Mouse (Mus musculus): ENCODE data around the gene Hist2h2ab. TPM values are rescaled to one million over a fixed set of nuclear protein-coding genes. Genes with fewer than 3 reads are reported as not detected.

Gene Hist2h2ab
- polyA plus RNA-seq, 1 experiment from 2014 or later, result 0.73 TPM

DNA sequence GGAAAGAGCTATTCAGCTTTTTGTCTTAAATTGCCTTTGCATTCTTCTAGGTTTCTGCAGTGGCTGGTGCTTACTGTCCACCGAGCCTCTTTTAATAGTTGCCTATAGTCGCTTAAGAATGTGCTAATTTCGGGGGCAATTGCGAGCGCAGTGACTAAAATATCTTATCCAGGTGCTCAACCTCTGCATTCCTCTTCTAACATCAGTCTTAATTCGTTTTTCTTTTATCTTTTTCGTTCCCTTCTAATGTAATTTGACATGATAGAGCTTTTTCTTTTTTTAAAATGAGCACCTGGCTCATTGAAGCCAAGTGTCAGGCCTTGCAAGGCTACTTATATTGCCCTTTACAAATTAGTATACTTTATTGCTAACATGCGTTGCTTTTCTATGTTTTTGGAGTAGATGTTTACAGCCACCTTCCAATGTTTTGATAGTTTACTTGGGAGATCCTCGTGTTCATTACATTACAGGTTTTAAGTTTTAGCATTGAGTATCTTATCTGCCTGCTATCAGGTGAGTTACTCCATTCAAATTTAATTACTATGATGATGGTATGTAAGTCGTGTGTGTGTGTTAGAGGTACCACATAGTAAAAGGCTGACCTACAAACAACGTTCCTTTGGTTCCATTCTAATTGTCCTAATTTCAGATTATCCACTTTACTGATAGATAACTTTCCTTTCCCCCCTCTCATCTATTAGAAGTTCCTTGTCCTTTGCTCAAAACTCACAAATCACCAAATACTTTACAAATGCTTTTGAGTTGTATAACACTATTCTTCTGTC lies 27.9 kb downstream of the Hist2h2ab start:
- peak overlapping the region; percentile 80 for H3K9ac ChIP-seq (ENCODE audit: low read depth, low read length)
- 3% methylated on average over 11 of the region's 11 CpGs for WGBS (ENCODE audit: insufficient replicate concordance)
- H3K4me3 ChIP-seq (ENCODE audit: low read depth, low read length), result peak overlapping the region; percentile 69
- peaks cover 36% of the 10 kb centered on the region for H3K4me1 ChIP-seq (ENCODE audit: control insufficient read depth, low read depth, low read length)
- peak overlapping the region; percentile 49 for H3K4me2 ChIP-seq (ENCODE audit: low read depth, low read length)
- H3K9me3 ChIP-seq (replicated peaks; ENCODE audit: control insufficient read depth, low read length), result no peaks in the 10 kb centered on the region
- no peaks in the 10 kb centered on the region for H3K36me3 ChIP-seq (ENCODE audit: control insufficient read depth, insufficient read depth)
- peak overlapping the region; percentile 95 for H3K27ac ChIP-seq (ENCODE audit: low read length)
- H3K27me3 ChIP-seq (ENCODE audit: control insufficient read depth, insufficient read depth, low read depth, low read length), result no peaks in the 10 kb centered on the region
- no peak for ATAC-seq (ENCODE audit: low read depth)

DNA sequence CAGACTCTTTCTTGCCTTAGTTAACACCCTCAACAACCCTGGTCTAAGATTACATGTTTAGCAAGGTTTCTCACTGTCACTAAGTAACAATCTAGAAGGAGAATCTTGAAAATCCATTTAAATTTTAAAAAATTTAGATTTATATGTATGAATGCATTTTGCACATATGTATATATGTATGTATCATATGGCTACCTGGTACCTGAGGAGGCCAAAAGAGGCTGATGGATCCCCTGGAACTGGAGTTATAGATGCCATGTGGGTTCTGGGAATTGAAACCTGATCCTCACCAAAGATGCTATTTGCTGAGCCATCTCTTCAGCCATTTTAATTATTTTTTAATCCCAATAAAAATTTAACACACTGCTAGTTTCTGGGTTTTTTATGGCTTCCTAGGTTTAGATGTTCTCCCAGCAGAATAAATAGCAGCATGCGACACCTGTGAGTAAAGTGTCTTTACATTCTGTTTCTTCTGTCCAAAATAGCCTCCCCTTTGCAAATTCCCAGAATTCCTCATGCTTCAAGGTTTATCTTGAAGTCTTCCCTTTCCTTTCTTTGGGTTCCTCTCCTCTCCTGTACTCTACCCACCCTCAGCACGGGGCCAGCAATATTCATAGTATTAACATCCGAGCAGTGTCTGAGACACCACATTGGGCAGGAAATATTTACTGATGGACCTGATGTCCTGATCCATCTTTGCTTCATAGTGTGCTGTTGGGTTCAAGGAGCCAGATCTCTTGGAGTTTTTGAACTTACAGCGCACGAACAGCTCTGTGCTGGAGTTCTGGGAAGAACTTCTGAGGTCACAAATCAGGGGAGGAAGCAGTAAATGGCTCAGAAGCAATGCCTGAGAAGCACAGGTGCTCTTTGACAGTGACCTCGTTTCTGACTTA lies 28.7 kb downstream of the Hist2h2ab start:
- Histone ChIP-seq H3K27ac (ENCODE audit: low read length) (peak overlapping the region; percentile 95), H3K4me2 (ENCODE audit: low read depth, low read length) (peak overlapping the region; percentile 49), H3K9me3 (replicated peaks; ENCODE audit: control insufficient read depth, low read length) (no peaks in the 10 kb centered on the region), H3K27me3 (ENCODE audit: control insufficient read depth, insufficient read depth, low read depth, low read length) (no peaks in the 10 kb centered on the region), H3K9ac (ENCODE audit: low read depth, low read length) (peak overlapping the region; percentile 80), H3K36me3 (ENCODE audit: control insufficient read depth, insufficient read depth) (no peaks in the 10 kb centered on the region), H3K4me3 (ENCODE audit: low read depth, low read length) (peak overlapping the region; percentile 69), H3K4me1 (ENCODE audit: control insufficient read depth, low read depth, low read length) (peaks cover 34% of the 10 kb centered on the region)
- no peak for ATAC-seq (ENCODE audit: low read depth)
- WGBS (ENCODE audit: insufficient replicate concordance), result 45% methylated on average over 6 of the region's 6 CpGs

DNA sequence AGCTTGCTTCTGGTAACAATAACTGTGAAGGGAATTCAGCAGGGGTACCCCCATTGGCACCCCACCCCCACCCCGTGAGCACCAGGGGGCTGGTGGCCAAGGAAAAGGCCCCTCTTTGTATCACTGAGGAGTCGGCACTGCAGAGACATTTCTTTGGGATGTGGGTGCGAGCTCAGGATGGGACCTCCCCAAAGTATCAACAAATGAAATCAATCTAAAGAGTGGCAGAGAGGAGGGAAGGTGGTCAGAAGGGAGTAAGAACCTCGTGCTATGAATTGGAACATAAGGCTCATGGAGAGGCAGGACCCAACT lies 29.3 kb downstream of the Hist2h2ab start:
- Histone ChIP-seq H3K36me3 (ENCODE audit: control insufficient read depth, insufficient read depth) (no peaks in the 10 kb centered on the region), H3K4me2 (ENCODE audit: low read depth, low read length) (peak overlapping the region; percentile 49), H3K9me3 (replicated peaks; ENCODE audit: control insufficient read depth, low read length) (no peaks in the 10 kb centered on the region), H3K4me3 (ENCODE audit: low read depth, low read length) (peak overlapping the region; percentile 69), H3K27me3 (ENCODE audit: control insufficient read depth, insufficient read depth, low read depth, low read length) (no peaks in the 10 kb centered on the region), H3K27ac (ENCODE audit: low read length) (peak overlapping the region; percentile 95), H3K4me1 (ENCODE audit: control insufficient read depth, low read depth, low read length) (peaks cover 34% of the 10 kb centered on the region), H3K9ac (ENCODE audit: low read depth, low read length) (peak overlapping the region; percentile 80)
- no peak for ATAC-seq (ENCODE audit: low read depth)
- 64% methylated on average over 4 of the region's 4 CpGs for WGBS (ENCODE audit: insufficient replicate concordance)

DNA sequence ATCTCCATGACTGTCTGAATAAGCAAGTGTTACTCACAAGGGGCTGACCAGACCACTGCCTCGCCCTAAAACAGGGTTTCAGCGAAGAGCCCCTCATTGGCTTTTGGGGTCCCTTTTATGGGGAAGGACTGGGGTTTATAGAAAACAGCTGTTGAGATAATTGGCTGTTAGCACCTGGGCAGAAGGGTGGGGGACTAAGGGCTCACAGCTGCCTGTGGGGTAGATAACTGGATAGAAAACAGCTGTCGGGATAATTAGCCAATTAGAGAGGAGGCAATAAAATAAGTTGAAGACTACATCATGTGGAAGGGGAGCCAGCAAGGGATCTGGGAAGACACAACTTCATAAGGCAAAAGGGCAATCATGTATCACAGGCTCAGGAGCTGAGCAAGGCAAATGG lies 31.2 kb downstream of the Hist2h2ab start:
- 55% methylated on average over 3 of the region's 3 CpGs for WGBS (ENCODE audit: insufficient replicate concordance)
- peak overlapping the region; percentile 77 for H3K27ac ChIP-seq (ENCODE audit: low read length)
- H3K4me1 ChIP-seq (ENCODE audit: control insufficient read depth, low read depth, low read length), result peaks cover 45% of the 10 kb centered on the region
- ATAC-seq (ENCODE audit: low read depth), result no peak
- peak overlapping the region; percentile 33; the same call in 1 of the 2 replicates for H3K9ac ChIP-seq (ENCODE audit: low read depth, low read length)
- H3K4me2 ChIP-seq (ENCODE audit: low read depth, low read length), result peak overlapping the region; percentile 16; the same call in 1 of the 2 replicates
- H3K27me3 ChIP-seq (ENCODE audit: control insufficient read depth, insufficient read depth, low read depth, low read length), result no peaks in the 10 kb centered on the region
- peak overlapping the region; percentile 17 for H3K4me3 ChIP-seq (ENCODE audit: low read depth, low read length)
- no peaks in the 10 kb centered on the region for H3K36me3 ChIP-seq (ENCODE audit: control insufficient read depth, insufficient read depth)
- no peaks in the 10 kb centered on the region for H3K9me3 ChIP-seq (replicated peaks; ENCODE audit: control insufficient read depth, low read length)

DNA sequence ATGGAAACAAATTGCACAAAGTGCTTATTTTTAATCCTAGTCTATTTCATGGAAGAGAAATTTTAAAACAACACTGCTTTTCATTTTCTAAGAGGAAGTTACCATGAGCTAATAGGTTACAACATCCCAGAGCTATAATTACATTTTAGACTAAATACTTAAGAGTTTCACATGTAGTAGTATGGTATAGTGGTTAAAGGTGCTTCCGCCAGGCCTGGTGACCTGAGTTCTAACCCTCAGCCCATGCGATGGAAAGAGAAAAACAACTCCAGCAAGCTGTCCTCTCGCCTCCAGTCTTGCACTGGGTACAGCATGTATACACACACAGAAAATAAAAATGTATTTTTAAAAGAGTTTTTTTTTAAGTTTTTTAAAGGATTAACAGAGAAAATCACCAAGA lies 32.1 kb downstream of the Hist2h2ab start:
- no peak overlapping the region for H3K9ac ChIP-seq (ENCODE audit: low read depth, low read length)
- no peaks in the 10 kb centered on the region for H3K36me3 ChIP-seq (ENCODE audit: control insufficient read depth, insufficient read depth)
- no peak overlapping the region for H3K4me2 ChIP-seq (ENCODE audit: low read depth, low read length)
- no peak overlapping the region for H3K4me3 ChIP-seq (ENCODE audit: low read depth, low read length)
- 78% methylated on average over 3 of the region's 3 CpGs for WGBS (ENCODE audit: insufficient replicate concordance)
- no peak for ATAC-seq (ENCODE audit: low read depth)
- H3K4me1 ChIP-seq (ENCODE audit: control insufficient read depth, low read depth, low read length), result peaks cover 50% of the 10 kb centered on the region
- no peaks in the 10 kb centered on the region for H3K27me3 ChIP-seq (ENCODE audit: control insufficient read depth, insufficient read depth, low read depth, low read length)
- H3K27ac ChIP-seq (ENCODE audit: low read length), result peak overlapping the region; percentile 26; the same call in 1 of the 2 replicates
- no peaks in the 10 kb centered on the region for H3K9me3 ChIP-seq (replicated peaks; ENCODE audit: control insufficient read depth, low read length)

DNA sequence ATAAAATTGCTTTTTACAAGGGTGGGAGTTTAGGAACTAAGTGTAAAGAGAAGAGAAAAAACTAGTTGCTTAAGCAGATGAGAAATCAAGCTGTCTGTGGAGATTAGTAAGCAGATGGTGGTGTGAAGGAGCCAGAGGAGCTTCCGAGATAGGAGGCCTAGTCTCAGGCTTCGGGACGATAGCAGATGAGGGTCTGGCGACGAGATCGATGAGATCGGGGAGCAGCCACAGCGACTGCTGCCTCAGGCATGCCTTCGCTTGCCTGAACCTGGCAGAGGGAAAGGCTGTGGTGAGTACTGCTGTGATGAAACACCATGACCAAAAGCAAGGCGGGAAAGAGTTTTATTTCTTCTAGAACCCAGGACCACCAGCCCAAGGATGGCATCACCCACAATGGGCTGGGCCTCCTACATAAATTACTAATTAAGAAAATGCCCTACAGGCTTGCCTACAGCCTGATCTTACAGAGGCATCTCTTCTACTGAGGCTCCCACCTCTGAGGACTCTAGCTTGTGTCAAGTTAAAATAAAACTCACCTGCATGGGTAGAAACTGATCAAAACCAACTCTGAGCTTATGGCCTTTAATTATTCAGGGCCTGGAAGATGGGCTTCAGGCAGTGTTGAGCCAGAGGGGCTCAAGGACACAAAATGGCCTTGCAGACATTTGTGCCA lies 35.2 kb downstream of the Hist2h2ab start:
- H3K4me1 ChIP-seq (ENCODE audit: control insufficient read depth, low read depth, low read length), result peaks cover 39% of the 10 kb centered on the region
- H3K4me3 ChIP-seq (ENCODE audit: low read depth, low read length), result peak overlapping the region; percentile 21
- peak overlapping the region; percentile 59 for H3K9ac ChIP-seq (ENCODE audit: low read depth, low read length)
- H3K9me3 ChIP-seq (replicated peaks; ENCODE audit: control insufficient read depth, low read length), result no peaks in the 10 kb centered on the region
- H3K4me2 ChIP-seq (ENCODE audit: low read depth, low read length), result peak overlapping the region; percentile 56
- ATAC-seq (ENCODE audit: low read depth), result peak; percentile 91
- no peaks in the 10 kb centered on the region for H3K36me3 ChIP-seq (ENCODE audit: control insufficient read depth, insufficient read depth)
- H3K27me3 ChIP-seq (ENCODE audit: control insufficient read depth, insufficient read depth, low read depth, low read length), result no peaks in the 10 kb centered on the region
- peak overlapping the region; percentile 83 for H3K27ac ChIP-seq (ENCODE audit: low read length)
- 25% methylated on average over 10 of the region's 10 CpGs for WGBS (ENCODE audit: insufficient replicate concordance)

DNA sequence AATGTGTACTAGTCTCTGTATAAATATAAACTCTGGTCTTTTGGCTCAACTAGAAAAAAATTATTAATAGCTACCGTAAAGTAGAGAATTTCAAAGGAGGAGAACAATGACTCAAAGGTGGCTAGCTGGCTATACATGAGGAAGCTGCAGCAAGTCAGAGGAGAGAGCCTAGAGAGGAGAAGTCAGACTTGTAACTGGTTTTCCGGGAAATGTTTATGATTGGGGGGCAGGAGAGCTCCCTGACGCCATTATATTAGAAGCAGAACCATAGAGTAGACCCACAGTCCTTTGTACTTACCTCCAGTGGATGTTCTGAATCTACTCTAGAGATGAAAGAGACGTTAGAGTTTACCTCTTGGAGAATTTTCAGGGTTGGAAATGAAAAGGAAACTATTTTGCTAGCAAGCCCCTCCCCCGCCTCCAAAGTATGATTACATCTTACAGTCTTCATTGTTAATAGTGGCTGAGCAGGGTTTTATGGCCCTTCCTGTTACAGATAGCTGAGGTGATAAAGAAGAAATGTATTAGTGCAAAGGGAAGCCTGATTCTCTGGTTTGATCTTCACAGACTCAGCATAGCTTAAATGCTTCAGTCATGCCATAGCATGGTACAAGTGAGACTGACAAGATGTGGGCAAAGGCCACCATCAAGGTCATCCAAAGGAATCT lies 36.4 kb downstream of the Hist2h2ab start:
- H3K9me3 ChIP-seq (replicated peaks; ENCODE audit: control insufficient read depth, low read length), result no peaks in the 10 kb centered on the region
- H3K9ac ChIP-seq (ENCODE audit: low read depth, low read length), result peak overlapping the region; percentile 1; the same call in 1 of the 2 replicates
- no peak overlapping the region for H3K4me2 ChIP-seq (ENCODE audit: low read depth, low read length)
- H3K27ac ChIP-seq (ENCODE audit: low read length), result no peak overlapping the region
- no peaks in the 10 kb centered on the region for H3K36me3 ChIP-seq (ENCODE audit: control insufficient read depth, insufficient read depth)
- ATAC-seq (ENCODE audit: low read depth), result no peak
- H3K4me1 ChIP-seq (ENCODE audit: control insufficient read depth, low read depth, low read length), result peaks cover 31% of the 10 kb centered on the region
- H3K4me3 ChIP-seq (ENCODE audit: low read depth, low read length), result no peak overlapping the region
- WGBS (ENCODE audit: insufficient replicate concordance), result 53% methylated on average over 5 of the region's 5 CpGs
- H3K27me3 ChIP-seq (ENCODE audit: control insufficient read depth, insufficient read depth, low read depth, low read length), result no peaks in the 10 kb centered on the region

DNA sequence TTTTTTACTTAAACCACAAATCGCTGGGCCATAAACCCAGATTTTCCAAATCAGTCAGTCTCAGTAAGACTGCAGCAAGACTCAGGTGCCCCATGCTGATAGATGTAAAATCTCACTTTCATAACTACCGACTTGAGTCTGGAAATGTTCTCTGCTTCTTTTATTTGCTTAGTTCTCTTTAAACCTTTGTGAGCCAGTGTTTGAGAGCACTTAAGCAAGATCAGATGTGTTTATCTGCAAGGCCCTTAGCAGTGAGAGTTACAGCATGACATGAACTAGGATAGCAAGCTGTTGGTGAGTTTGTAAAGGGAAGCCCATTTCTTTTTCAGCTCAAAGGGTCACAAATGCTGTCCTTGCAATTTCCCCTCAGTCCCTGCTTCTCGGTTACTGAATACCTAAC lies 37.5 kb downstream of the Hist2h2ab start:
- WGBS (ENCODE audit: insufficient replicate concordance), result 70% methylated on average over 3 of the region's 3 CpGs
- no peak overlapping the region for H3K4me3 ChIP-seq (ENCODE audit: low read depth, low read length)
- H3K36me3 ChIP-seq (ENCODE audit: control insufficient read depth, insufficient read depth), result no peaks in the 10 kb centered on the region
- ATAC-seq (ENCODE audit: low read depth), result no peak
- H3K4me1 ChIP-seq (ENCODE audit: control insufficient read depth, low read depth, low read length), result peaks cover 41% of the 10 kb centered on the region
- no peak overlapping the region for H3K27ac ChIP-seq (ENCODE audit: low read length)
- no peak overlapping the region for H3K9ac ChIP-seq (ENCODE audit: low read depth, low read length)
- H3K4me2 ChIP-seq (ENCODE audit: low read depth, low read length), result no peak overlapping the region
- H3K9me3 ChIP-seq (replicated peaks; ENCODE audit: control insufficient read depth, low read length), result no peaks in the 10 kb centered on the region
- no peaks in the 10 kb centered on the region for H3K27me3 ChIP-seq (ENCODE audit: control insufficient read depth, insufficient read depth, low read depth, low read length)

All from liver, embryonic 16.5 days (tissue).